Mouse (Mus musculus) ES-Bruce4 (cell line): Measurements from ENCODE around the gene Prkar1b.

Experiments used
- CTCF ChIP-seq: IDR thresholded peaks from one replicate; pipeline ENCODE4 v1.8.1; 2011; ENCODE audit warnings: low read depth, low read length
- EP300 ChIP-seq: IDR thresholded peaks from 2 replicates; pipeline ENCODE4 v1.6.1; 2011; ENCODE audit warnings: low read depth, low read length; ENCODE audit not compliant: insufficient read depth
- POLR2A ChIP-seq: IDR thresholded peaks from one replicate; pipeline ENCODE4 v1.8.1; 2011; ENCODE audit warnings: low read length; ENCODE audit not compliant: insufficient read depth

DNA sequence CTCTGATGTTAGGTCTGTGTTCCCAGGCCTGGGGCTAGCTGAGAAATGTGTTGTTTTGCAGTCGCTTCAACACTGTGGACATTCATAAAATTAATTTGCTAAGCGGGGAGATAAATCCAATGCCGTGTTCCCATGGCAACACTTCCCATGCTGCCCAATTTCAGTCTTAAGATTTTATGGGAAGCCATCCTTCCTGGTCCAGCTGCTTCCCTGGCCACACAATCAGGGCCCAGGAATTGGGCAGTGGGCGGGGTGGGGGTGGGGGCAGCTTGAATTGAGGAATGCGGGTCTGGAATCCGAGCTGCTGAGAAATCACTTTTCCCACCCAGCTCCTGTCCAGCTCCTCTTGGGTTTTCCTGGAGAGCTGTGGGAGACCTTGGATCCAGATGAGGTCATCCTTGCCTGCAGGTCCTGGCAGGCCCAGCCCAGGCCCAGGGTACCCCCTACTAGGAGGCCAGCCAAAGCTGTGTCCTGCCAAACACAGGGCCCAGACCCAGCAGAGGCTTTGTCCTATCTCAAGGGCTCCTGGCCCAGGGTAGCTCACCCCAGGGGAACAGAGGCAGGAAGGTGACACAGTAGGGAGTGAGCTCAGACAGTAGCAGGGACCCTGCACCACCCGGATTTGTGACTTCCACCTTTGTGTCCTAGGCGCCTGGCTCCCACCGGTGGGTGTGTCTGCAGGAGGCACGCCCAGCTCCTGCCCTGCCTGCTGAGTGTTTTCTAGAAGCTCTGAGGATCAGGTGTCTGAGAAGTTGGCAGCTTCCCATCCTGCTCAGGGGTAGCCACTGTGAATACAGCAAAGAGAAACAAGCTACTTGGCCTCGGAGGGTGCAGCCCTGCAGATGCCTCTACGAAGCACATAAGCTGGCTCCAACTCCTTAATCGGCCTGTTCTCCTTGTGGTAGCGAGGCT, 116.1 kb downstream of the Prkar1b start:
- TF ChIP-seq POLR2A (no peak), CTCF (no peak), EP300 (peak; percentile 57; the same call in 1 of the 2 replicates)
